Mouse (Mus musculus): ENCODE measurements around the gene Acot12.
"Not testable (repeated sequence)": the region's sequence is repeated elsewhere in the genome, so short reads cannot be mapped to it uniquely, and the experiment has no call there.

The Acot12 gene

GRCm38 (mm10) chr13:91760302-91761050, 19.2 kb downstream of the Acot12 start:
- no peak for DNase-seq (ENCODE audit: low spot score)

GRCm38 (mm10) chr13:91761654-91762445, 20.5 kb downstream of the Acot12 start:
- DNase-seq (ENCODE audit: low spot score): no peak

GRCm38 (mm10) chr13:91763654-91764053, 22.3 kb downstream of the Acot12 start:
- not testable (repeated sequence) for DNase-seq (ENCODE audit: low spot score)

- DNase-seq (ENCODE audit: low spot score): no peak
These were observed 24.3 kb downstream of the Acot12 start for GRCm38 (mm10) chr13:91765627-91766026.

- DNase-seq (ENCODE audit: low spot score): no peak
These were observed 27.7 kb downstream of the Acot12 start for GRCm38 (mm10) chr13:91768683-91769651.

- DNase-seq (ENCODE audit: low spot score): no peak
These were observed 36.8 kb downstream of the Acot12 start for GRCm38 (mm10) chr13:91778092-91778491.

GRCm38 (mm10) chr13:91779892-91780291, 38.6 kb downstream of the Acot12 start:
- DNase-seq (ENCODE audit: low spot score): no peak

GRCm38 (mm10) chr13:91792035-91792434, 50.7 kb downstream of the Acot12 start:
- no peak for DNase-seq (ENCODE audit: low spot score)

GRCm38 (mm10) chr13:91794926-91795436, 53.7 kb downstream of the Acot12 start:
- DNase-seq (ENCODE audit: low spot score): no peak

- DNase-seq (ENCODE audit: low spot score): no peak
These were observed 54.3 kb downstream of the Acot12 start for GRCm38 (mm10) chr13:91795593-91795992.

- no peak for DNase-seq (ENCODE audit: low spot score)
These were observed 54.7 kb downstream of the Acot12 start for GRCm38 (mm10) chr13:91796003-91796402.

GRCm38 (mm10) chr13:91796916-91797315, 55.6 kb downstream of the Acot12 start:
- no peak for DNase-seq (ENCODE audit: low spot score)

- DNase-seq (ENCODE audit: low spot score): no peak
These were observed 56.1 kb downstream of the Acot12 start for GRCm38 (mm10) chr13:91797442-91797841.

GRCm38 (mm10) chr13:91801726-91802125, 60.4 kb downstream of the Acot12 start:
- no peak for DNase-seq (ENCODE audit: low spot score)

GRCm38 (mm10) chr13:91807155-91807839, 66.0 kb downstream of the Acot12 start, which contains the start of gene Zcchc9:
Gene Zcchc9 (minus strand): TSS chr13:91807705.
- DNase-seq (ENCODE audit: low spot score): peak; percentile 84

- DNase-seq (ENCODE audit: low spot score): no peak
These were observed 66.7 kb downstream of the Acot12 start for GRCm38 (mm10) chr13:91807874-91808575.

GRCm38 (mm10) chr13:91809476-91809875, 68.2 kb downstream of the Acot12 start:
- DNase-seq (ENCODE audit: low spot score): peak; percentile 12

GRCm38 (mm10) chr13:91814670-91815069, 73.4 kb downstream of the Acot12 start:
- DNase-seq (ENCODE audit: low spot score): no peak

- no peak for DNase-seq (ENCODE audit: low spot score)
These were observed 82.4 kb downstream of the Acot12 start for GRCm38 (mm10) chr13:91823735-91824134.

GRCm38 (mm10) chr13:91824845-91825550, 83.7 kb downstream of the Acot12 start:
- DNase-seq (ENCODE audit: low spot score): no peak
